Mouse (Mus musculus): ENCODE measurements around the gene Tpm4. TPM values are rescaled to one million over a fixed set of nuclear protein-coding genes. Genes with fewer than 3 reads are reported as not detected.

Tpm4 gene
- polyA plus RNA-seq, 1 experiment from 2014 or later, result 450 TPM

DNA sequence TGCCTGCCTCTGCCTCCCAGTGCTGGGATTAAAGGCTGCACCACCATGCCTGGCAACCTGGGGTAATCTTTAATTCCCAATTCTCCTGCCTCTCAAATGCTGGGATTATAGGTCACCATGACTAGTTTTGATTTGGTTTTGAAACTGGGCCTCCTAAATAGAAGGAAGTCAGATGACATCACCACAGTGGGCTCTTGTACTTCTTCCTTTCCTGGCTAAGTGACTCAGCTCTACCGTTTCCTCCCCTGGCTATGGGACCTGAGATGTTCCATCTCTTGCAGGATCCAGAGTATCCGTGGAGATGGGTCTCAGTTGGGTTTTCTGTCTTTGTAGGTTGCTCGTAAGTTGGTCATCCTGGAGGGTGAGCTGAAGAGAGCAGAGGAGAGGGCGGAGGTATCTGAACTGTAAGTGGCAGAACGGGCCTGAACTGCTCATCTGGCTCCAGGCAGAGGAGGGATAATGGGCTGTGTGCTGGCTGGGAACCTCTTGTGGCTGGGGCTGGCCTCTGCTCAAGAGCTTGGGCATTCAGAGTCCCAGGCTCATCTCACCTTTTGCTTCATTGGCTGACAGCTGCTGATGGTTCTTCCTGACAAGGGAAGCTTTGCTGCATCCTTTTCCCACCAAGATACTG, 9.7 kb downstream of the Tpm4 start:
- peaks cover 90% of the 10 kb centered on the region for H3K36me3 ChIP-seq
- H3K4me1 ChIP-seq, result no peaks in the 10 kb centered on the region
- no peak overlapping the region for H3K4me3 ChIP-seq
- no peak for ATAC-seq (ENCODE audit: low FRiP score, low read depth)
- WGBS, result 87% methylated on average over 5 of the region's 5 CpGs
- no peaks in the 10 kb centered on the region for H3K9me3 ChIP-seq
- H3K4me2 ChIP-seq (replicated peaks), result no peak overlapping the region
- no peak overlapping the region for H3K27ac ChIP-seq (replicated peaks)
- no peak overlapping the region for H3K9ac ChIP-seq (replicated peaks)
- H3K27me3 ChIP-seq, result no peaks in the 10 kb centered on the region

DNA sequence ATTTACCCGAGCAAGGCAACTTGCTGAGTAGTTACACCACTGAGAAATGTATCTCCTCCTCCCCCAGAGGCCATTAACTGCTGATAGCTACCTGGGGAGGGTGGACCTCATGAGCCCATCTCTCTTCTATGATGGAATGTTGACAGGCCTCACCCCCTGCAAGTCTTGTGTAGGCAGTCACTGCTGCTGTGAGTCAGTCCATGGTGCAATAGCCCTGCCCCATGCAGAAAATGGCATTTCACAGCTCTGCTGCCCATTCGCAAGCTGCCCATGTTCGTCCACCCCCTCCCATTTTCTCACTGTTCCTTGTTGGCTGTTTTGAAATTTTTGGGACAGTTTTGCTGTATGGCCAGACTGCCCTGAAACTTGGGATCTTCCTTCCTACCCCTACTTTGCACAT, 10.7 kb downstream of the Tpm4 start:
- Histone ChIP-seq H3K4me1 (no peaks in the 10 kb centered on the region), H3K9ac (replicated peaks) (no peak overlapping the region), H3K4me3 (no peak overlapping the region), H3K27me3 (no peaks in the 10 kb centered on the region), H3K4me2 (replicated peaks) (no peak overlapping the region), H3K27ac (replicated peaks) (no peak overlapping the region), H3K9me3 (no peaks in the 10 kb centered on the region), H3K36me3 (peaks cover 89% of the 10 kb centered on the region)
- 82% methylated on average over 3 of the region's 3 CpGs for WGBS
- no peak for ATAC-seq (ENCODE audit: low FRiP score, low read depth)

DNA sequence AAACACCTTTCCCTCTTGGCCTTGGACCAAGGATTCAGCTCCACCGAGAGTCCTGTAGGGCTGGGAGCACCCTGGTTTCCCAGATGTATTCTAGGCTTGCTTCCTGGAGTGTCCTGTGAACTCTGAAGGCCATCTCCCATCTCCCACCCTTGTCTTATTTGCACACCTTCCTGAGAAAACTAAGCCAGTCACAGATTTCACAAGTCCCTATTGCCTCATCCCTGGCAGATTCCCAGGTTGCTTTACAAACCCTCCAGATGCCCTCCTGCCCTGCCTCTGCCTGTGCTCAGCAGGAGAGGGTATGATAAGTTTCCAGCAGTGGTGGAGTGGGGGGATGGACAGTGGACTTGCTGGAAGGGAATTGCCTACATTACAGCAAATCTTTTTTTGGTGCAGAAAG, 11.3 kb downstream of the Tpm4 start:
- WGBS, result 81% methylated on average over 1 of the region's 1 CpGs
- Histone ChIP-seq H3K4me3 (no peak overlapping the region), H3K27ac (replicated peaks) (no peak overlapping the region), H3K9me3 (no peaks in the 10 kb centered on the region), H3K9ac (replicated peaks) (no peak overlapping the region), H3K36me3 (peaks cover 85% of the 10 kb centered on the region), H3K4me2 (replicated peaks) (no peak overlapping the region), H3K27me3 (no peaks in the 10 kb centered on the region), H3K4me1 (no peaks in the 10 kb centered on the region)
- no peak for ATAC-seq (ENCODE audit: low FRiP score, low read depth)

DNA sequence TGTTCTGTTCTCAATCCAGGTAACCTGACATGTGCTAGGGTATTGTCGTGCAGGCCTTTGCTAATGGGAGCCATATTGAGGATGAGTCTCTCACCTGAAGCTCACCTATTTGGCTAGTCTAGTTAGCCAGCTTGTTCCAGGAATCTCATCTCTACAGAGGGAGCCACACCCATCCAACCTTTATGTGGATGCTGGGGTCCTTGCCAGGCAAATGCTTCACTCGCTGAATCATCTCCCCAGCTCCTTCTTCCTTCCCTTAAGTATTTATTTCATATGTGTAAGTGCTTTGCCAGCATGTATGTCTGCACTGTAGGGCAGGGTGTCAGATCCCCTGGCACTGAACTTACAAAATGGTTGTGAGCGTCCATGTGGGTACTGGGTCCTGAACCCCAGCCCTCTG, 11.8 kb downstream of the Tpm4 start:
- WGBS, result 92% methylated on average over 3 of the region's 3 CpGs
- H3K27me3 ChIP-seq, result no peaks in the 10 kb centered on the region
- ATAC-seq (ENCODE audit: low FRiP score, low read depth), result no peak
- peaks cover 85% of the 10 kb centered on the region for H3K36me3 ChIP-seq
- no peak overlapping the region for H3K9ac ChIP-seq (replicated peaks)
- no peaks in the 10 kb centered on the region for H3K4me1 ChIP-seq
- no peak overlapping the region for H3K4me3 ChIP-seq
- no peak overlapping the region for H3K4me2 ChIP-seq (replicated peaks)
- H3K9me3 ChIP-seq, result no peaks in the 10 kb centered on the region
- H3K27ac ChIP-seq (replicated peaks), result no peak overlapping the region

DNA sequence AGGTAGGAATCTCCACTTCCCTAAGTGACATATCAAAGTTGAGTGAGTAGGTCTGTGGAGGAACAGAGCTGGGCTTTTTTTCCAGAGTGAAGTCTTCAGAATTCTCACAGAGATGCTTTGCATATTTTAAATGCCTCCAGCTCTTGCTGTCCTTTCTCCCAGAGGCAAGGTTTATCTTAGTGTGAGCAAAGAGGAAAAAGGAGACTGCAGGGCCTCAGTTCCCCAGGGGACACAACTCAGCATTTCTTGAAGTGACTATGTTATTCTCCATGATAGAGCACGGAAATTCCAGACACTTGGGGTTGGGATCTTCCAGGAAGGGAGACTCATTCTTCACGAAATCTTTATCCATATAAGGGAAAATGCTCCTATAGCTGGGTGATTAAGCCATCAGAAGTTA, 12.5 kb downstream of the Tpm4 start:
- H3K9me3 ChIP-seq, result no peaks in the 10 kb centered on the region

DNA sequence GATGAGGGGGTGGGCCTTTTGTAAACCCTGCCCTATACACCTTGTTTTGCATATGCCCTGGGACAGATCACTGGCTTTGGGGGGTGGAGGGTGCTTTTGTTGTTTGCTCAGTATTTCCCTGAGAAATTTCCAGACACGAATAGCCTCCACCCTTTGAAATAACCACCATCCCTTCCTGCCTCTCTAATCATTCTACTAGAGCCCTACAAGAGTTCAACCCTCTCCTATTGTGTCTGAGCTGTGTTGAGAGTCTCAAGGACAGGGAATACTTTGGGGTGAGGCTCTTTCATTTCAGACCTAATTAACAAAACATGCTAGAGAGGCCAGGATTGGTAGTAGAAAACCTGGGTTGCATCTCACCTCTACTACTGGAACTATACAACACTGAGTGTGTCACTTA, 14.3 kb downstream of the Tpm4 start:
- Histone ChIP-seq H3K36me3 (peaks cover 85% of the 10 kb centered on the region), H3K4me2 (replicated peaks) (no peak overlapping the region), H3K9me3 (no peaks in the 10 kb centered on the region), H3K9ac (replicated peaks) (no peak overlapping the region), H3K27ac (replicated peaks) (no peak overlapping the region), H3K4me1 (no peaks in the 10 kb centered on the region), H3K27me3 (no peaks in the 10 kb centered on the region), H3K4me3 (no peak overlapping the region)
- no peak for ATAC-seq (ENCODE audit: low FRiP score, low read depth)
- WGBS, result 100% methylated on average over 1 of the region's 1 CpGs

More for the DNA sequence above, 12.5 kb downstream of the Tpm4 start:
- Histone ChIP-seq H3K27ac (replicated peaks) (no peak overlapping the region), H3K4me2 (replicated peaks) (no peak overlapping the region), H3K36me3 (peaks cover 85% of the 10 kb centered on the region), H3K9ac (replicated peaks) (no peak overlapping the region), H3K4me1 (no peaks in the 10 kb centered on the region), H3K27me3 (no peaks in the 10 kb centered on the region), H3K4me3 (no peak overlapping the region)
- no peak for ATAC-seq (ENCODE audit: low FRiP score, low read depth)
- WGBS, result 88% methylated on average over 2 of the region's 2 CpGs

DNA sequence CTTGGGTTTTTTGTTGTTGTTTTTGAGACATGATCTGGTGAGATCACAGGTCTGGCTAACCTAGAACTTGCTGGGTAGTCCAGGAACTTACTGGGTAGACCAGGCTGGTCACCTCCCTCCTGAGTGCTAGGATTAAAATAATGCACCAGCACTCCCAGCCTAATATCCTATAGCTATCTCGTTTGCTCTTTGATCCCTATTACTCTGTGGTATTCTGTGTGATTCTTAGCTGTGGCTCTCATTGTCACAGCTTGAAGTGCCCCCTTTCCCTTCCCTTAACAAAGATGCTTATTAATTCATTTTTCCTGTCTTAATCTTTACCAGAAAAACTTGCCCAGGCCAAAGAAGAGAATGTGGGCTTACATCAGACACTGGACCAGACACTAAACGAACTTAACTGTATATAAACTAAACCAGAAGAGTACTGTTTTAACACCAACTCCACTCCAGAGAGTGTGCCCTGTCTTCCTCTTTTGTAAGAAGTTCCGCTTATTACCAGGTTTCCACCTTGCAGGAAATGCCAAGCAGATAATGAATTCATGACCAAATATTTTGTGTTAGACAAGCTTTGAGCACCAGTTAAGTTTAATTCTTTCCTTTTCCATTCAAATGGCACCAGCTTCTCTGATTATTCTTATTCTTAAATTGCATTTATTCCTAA, 16.8 kb downstream of the Tpm4 start:
- 85% methylated on average over 3 of the region's 3 CpGs for WGBS

DNA sequence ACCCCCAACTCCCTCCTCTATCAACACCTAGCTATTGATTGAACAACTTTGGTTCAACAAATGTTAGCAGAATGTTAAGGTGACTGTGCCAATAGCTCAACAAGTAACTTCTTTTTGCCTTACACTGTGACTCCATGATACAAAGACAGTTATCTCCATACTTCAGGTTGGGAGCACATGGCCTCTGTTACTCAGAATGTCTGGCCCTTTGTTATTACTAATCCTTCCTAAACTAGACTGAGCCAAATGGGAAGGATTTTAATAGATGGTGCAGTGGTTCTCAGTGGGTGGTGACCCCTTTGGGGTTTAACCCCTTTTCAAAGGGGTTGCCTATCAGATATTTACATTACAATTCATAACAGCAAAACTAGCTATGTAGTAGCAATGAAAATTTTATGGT, 18.6 kb downstream of the Tpm4 start:
- Histone ChIP-seq H3K9ac (replicated peaks) (no peak overlapping the region), H3K4me3 (no peak overlapping the region), H3K9me3 (no peaks in the 10 kb centered on the region), H3K36me3 (peaks cover 46% of the 10 kb centered on the region), H3K4me2 (replicated peaks) (no peak overlapping the region), H3K4me1 (no peaks in the 10 kb centered on the region), H3K27ac (replicated peaks) (no peak overlapping the region), H3K27me3 (no peaks in the 10 kb centered on the region)
- ATAC-seq (ENCODE audit: low FRiP score, low read depth), result no peak

More for the DNA sequence above, 16.8 kb downstream of the Tpm4 start:
- Histone ChIP-seq H3K27ac (replicated peaks) (no peak overlapping the region), H3K4me1 (no peaks in the 10 kb centered on the region), H3K4me3 (no peak overlapping the region), H3K9ac (replicated peaks) (no peak overlapping the region), H3K36me3 (peaks cover 63% of the 10 kb centered on the region), H3K9me3 (no peaks in the 10 kb centered on the region), H3K4me2 (replicated peaks) (no peak overlapping the region), H3K27me3 (no peaks in the 10 kb centered on the region)
- ATAC-seq (ENCODE audit: low FRiP score, low read depth), result no peak

DNA sequence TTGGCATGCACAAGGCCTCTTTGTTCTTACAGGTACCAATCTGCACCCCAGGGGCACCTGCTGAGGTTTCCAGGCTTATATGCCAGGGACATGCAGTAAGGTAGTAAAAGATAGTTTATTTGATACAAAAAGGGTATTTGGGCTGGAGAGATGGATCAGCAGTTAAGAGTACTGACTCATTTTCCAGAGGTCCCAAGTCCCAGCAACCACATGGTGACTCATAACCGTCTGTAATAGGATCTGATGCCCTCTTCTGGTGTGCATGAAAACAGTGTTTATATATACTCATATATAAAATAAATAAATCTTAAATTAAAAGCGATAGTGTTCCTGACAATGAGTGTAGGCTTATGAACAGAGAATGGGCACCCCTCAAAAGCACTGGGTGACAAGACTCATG, 23.3 kb downstream of the Tpm4 start:
- Histone ChIP-seq H3K4me2 (replicated peaks) (no peak overlapping the region), H3K27me3 (no peaks in the 10 kb centered on the region), H3K9ac (replicated peaks) (no peak overlapping the region), H3K9me3 (no peaks in the 10 kb centered on the region), H3K4me3 (no peak overlapping the region), H3K36me3 (0 out of 2 replicates have a peak, but pooled peaks cover 7% of the 10 kb centered on the region), H3K4me1 (peaks cover 15% of the 10 kb centered on the region), H3K27ac (replicated peaks) (no peak overlapping the region)
- 89% methylated on average over 2 of the region's 2 CpGs for WGBS
- ATAC-seq (ENCODE audit: low FRiP score, low read depth), result no peak

DNA sequence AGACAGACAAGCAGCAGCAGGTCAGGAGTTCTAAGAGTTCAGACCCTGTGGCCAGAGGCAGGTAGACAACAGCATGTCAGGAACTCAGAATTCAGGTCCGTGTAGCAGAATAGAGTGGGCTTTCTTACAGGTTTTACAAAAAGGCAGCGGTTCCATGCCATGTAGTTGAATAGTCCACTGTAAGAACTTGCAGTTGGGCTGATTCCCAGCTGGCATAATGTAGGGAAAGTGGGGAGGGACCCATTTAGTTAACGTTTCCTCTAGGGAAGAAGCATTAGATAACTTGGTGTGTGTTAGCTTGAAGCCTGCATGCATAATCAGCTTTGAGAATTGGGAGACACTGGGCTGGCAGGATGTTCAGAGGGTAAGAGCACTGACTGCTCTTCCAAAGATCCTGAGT, 24.0 kb downstream of the Tpm4 start:
- H3K4me3 ChIP-seq, result no peak overlapping the region
- peaks cover 15% of the 10 kb centered on the region for H3K4me1 ChIP-seq
- ATAC-seq (ENCODE audit: low FRiP score, low read depth), result no peak
- no peak overlapping the region for H3K9ac ChIP-seq (replicated peaks)
- no peaks in the 10 kb centered on the region for H3K27me3 ChIP-seq
- 0 out of 2 replicates have a peak, but pooled peaks cover under 1% of the 10 kb centered on the region for H3K36me3 ChIP-seq
- no peak overlapping the region for H3K27ac ChIP-seq (replicated peaks)
- no peak overlapping the region for H3K4me2 ChIP-seq (replicated peaks)
- no peaks in the 10 kb centered on the region for H3K9me3 ChIP-seq
- 81% methylated on average over 3 of the region's 3 CpGs for WGBS

DNA sequence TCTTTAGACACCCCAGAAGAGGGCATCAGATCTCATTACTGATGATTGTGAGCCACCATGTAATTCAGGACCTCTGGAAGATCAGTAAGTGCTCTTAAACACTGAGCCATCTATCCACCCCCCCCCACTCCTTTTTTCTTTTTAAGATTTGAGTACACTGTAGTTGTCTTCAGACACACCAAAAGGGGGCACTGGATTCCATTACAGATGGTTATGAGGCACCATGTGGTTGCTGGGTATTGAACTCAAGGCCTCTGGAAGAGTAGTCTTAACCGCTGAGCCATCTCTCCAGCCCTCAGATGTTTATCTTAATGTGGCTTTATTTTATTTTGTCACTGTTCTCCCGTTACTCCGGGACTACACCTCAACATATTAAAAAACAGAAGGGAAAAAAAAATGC, 25.2 kb downstream of the Tpm4 start:
- H3K9me3 ChIP-seq, result no peaks in the 10 kb centered on the region
- H3K27ac ChIP-seq (replicated peaks), result no peak overlapping the region
- peak overlapping the region; percentile 52 for H3K4me2 ChIP-seq (replicated peaks)
- ATAC-seq (ENCODE audit: low FRiP score, low read depth), result no peak
- peaks cover 15% of the 10 kb centered on the region for H3K4me1 ChIP-seq
- H3K4me3 ChIP-seq, result peak overlapping the region; percentile 38
- no peaks in the 10 kb centered on the region for H3K27me3 ChIP-seq
- 73% methylated on average over 3 of the region's 3 CpGs for WGBS
- peaks cover 6% of the 10 kb centered on the region; the same call in 1 of the 2 replicates for H3K36me3 ChIP-seq
- no peak overlapping the region for H3K9ac ChIP-seq (replicated peaks)

DNA sequence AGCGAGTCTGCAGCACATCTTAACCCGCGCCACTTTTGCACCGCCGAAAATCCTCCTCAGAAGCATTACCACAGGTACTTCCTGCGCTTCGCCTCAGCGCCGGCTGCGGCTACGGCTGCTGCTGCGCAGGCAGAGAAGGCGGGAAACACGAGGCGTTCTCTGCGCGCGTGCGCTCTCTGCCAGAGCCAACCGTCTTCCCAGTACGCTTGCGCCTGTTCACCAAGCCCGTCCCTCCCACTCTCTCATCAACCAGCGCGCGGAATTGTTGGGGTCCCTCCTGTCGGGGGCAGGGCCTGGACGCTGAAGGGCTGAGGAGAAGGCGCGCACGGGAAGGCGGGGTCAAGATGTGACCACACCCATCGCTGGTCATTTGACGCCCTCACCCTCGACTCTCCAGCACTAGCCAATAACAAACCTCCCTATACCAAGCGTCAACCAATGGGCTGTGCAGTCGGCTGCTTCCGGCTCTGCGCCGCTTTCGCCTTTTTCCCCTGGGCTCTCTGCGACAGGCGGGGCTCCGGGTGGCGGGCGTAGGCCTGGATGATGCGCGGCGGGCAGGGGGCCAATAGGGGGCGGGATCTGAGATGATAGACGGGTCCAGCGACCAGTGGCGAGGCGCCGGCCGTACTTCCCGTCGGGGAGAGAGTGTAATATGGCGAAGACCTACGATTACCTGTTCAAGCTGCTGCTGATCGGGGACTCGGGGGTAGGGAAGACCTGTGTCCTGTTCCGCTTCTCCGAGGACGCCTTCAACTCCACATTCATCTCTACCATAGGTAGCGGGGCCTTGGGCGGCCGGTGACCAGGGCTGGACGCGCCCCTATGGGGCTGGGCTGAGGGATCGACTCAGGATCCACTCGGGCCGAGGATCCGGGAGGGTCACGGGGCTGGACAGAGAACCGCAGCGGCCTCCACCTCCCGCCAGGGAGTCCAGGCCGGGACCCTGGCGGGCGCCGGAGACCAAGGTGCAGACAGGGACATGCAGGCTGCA, 26.2 kb downstream of the Tpm4 start, which contains the start of gene Rab8a:
Gene Rab8a, plus strand, starts transcription at position 494 of the 991 bp plus-strand sequence.
- peaks cover 6% of the 10 kb centered on the region; the same call in 1 of the 2 replicates for H3K36me3 ChIP-seq

More for the DNA sequence above, 26.2 kb downstream of the Tpm4 start, which contains the start of gene Rab8a:
- Histone ChIP-seq H3K27me3 (no peaks in the 10 kb centered on the region), H3K9me3 (no peaks in the 10 kb centered on the region), H3K9ac (replicated peaks) (peak within 1 kb of the TSS; percentile 94), H3K4me2 (replicated peaks) (peak within 1 kb of the TSS; percentile 80), H3K27ac (replicated peaks) (peak within 1 kb of the TSS; percentile 65), H3K4me1 (peaks cover 15% of the 10 kb centered on the region), H3K4me3 (peak within 1 kb of the TSS; percentile 90)
- WGBS, result under 1% methylated on average over 82 of the region's 82 CpGs
- peak; percentile 99 for ATAC-seq (ENCODE audit: low FRiP score, low read depth)

Measured in midbrain, embryonic 12.5 days (tissue).